Mouse (Mus musculus): ENCODE measurements around the gene Gadd45gip1.

DNA sequence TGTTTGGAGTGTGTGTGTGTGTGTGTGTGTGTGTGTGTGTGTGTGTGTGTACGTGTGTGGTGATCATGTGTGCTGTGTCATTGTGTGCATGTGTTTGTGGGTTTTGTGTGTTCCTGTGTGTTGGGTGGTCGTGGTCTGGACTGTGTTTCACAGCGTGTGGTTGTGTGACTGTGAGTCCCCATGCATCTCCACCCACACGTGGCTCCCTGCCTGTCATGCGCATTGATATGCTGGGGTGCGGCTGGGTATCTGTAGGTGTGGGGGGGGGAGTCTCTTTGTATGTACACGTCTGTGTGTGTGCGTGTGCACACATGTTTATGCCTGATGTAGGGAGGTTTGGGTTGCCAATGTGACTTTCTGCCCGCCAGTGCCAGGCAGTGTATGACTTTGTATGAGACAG is 38.2 kb upstream of the Gadd45gip1 start:
- no peak for TF ChIP-seq POLR2A (IDR thresholded peaks at IDR 0.05; ENCODE audit: low read depth, low read length)
- TF ChIP-seq CTCF (IDR thresholded peaks at IDR 0.05; ENCODE audit: extremely low read depth, insufficient read length, insufficient replicate concordance, low read depth, low read length): no peak
